Mouse (Mus musculus) liver, embryonic 14.5 days (tissue): ENCODE measurements at regions not wholly inside any gene's neighbourhood (a gene's known extent, or its start where the extent isn't known, plus 50 kb on each side); places are given as distances from the start of the nearest gene placed in this dataset.

Source experiments
- ATAC-seq: fragments of 200-750 bp; cut with Nextera tagmentation; 2 replicates; pipeline ENCODE4 v1.8.0; 2017; ENCODE audit warnings: moderate number of reproducible peaks, mild to moderate bottlenecking, moderate library complexity; ENCODE audit not compliant: insufficient read depth
- DNase-seq, 3 experiments: peaks; one replicate each; pipeline ENCODE4 v3.0.0-alpha.2; 2012 to 2013; ENCODE audit warnings: low read depth in 3 of 3, low spot score in 3 of 3
- H3K27ac ChIP-seq: fragments of 300-500 bp; sonication (generic); 2 replicates; pipeline ENCODE4 v1.5.1; 2014; ENCODE audit warnings: moderate library complexity, mild to moderate bottlenecking, control low read depth, inconsistent platforms
- H3K27me3 ChIP-seq: fragments of 300-500 bp; sonication (generic); 2 replicates; pipeline ENCODE4 v1.6.1; 2014; ENCODE audit warnings: mild to moderate bottlenecking, low read length, moderate library complexity; ENCODE audit not compliant: control insufficient read depth, insufficient read depth
- H3K36me3 ChIP-seq: fragments of 300-500 bp; sonication (generic); replicated peaks from 2 replicates; pipeline ENCODE4 v1.6.1; 2014; ENCODE audit warnings: low read depth; ENCODE audit not compliant: control insufficient read depth, insufficient read depth
- H3K4me1 ChIP-seq, 2 experiments: fragments of 200-500 bp in 1 of 2; fragments of 300-500 bp in 1 of 2; sonication (generic) in 1 of 2; replicated peaks; 2 replicates each; pipeline ENCODE4 v1.6.1; 2012 to 2014; ENCODE audit warnings: antibody characterized with exemption in 1 of 2, inconsistent platforms in 1 of 2, low read length in 1 of 2; ENCODE audit not compliant: control insufficient read depth in 2 of 2, insufficient read depth in 2 of 2
- H3K4me2 ChIP-seq: fragments of 300-500 bp; sonication (generic); 2 replicates; pipeline ENCODE4 v1.6.1; 2014; ENCODE audit warnings: low read depth, mild to moderate bottlenecking, control low read depth, moderate library complexity
- H3K4me3 ChIP-seq, 2 experiments: fragments of 200-500 bp in 1 of 2; fragments of 300-500 bp in 1 of 2; sonication (generic) in 1 of 2; 2 replicates each; pipeline ENCODE4 v1.5.1; 2012 to 2014; ENCODE audit warnings: low read depth in 2 of 2, low read length in 2 of 2, mild to moderate bottlenecking in 2 of 2, control low read depth in 1 of 2, inconsistent platforms in 1 of 2, moderate library complexity in 1 of 2; ENCODE audit not compliant: insufficient read depth in 1 of 2
- H3K9ac ChIP-seq: fragments of 300-500 bp; sonication (generic); replicated peaks from 2 replicates; pipeline ENCODE4 v1.6.1; 2014; ENCODE audit warnings: mild to moderate bottlenecking, control low read depth, moderate library complexity
- H3K9me3 ChIP-seq: fragments of 300-500 bp; sonication (generic); 2 replicates; pipeline ENCODE4 v1.6.1; 2016; ENCODE audit warnings: low read length, mixed read lengths; ENCODE audit not compliant: control insufficient read depth
- CTCF ChIP-seq: IDR thresholded peaks from 2 replicates; pipeline ENCODE4 v1.5.1; 2016; ENCODE audit warnings: antibody characterized with exemption, low read depth, control low read depth
- EP300 ChIP-seq: IDR thresholded peaks from 2 replicates; pipeline ENCODE4 v1.6.1; 2016; ENCODE audit warnings: antibody characterized with exemption, low read depth
- WGBS: fragments of 180-500 bp; shearing (Covaris S2); extraction: QIAGEN DNeasy Blood & Tissue Kit; methylation state at CpG from one replicate; pipeline ENCODE4 v1.1.7; 2014; ENCODE audit not compliant: insufficient replicate concordance; 5-methylcytosine and 5-hydroxymethylcytosine counted together

DNA sequence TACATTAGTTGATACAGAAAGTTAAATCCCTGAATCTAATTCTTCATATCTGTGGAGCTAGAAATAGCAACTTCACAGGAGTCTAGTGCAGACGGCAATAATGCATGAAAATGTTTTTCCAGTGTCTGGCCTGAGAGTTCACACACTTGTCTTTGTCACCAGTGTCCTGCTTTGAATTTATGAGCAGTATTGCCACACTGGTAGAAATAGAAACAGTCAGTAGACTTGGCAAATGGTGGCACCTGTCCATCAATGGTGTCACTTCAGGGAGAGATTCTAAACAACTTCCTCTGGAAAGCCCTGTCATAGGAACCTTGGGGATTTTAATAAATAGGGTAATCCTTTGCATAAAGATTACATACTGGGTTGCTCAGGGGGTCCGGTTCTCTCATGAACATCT is 621.5 kb upstream of the Cdh11 start:
- DNase-seq (no peak), ATAC-seq (no peak)
- H3K4me3 ChIP-seq, result no peak overlapping the region
- no peaks in the 10 kb centered on the region for H3K9me3 ChIP-seq
- H3K27ac ChIP-seq, result no peak overlapping the region
- H3K9ac ChIP-seq, result no peak overlapping the region
- TF ChIP-seq CTCF (no peak), EP300 (no peak)
- no peaks in the 10 kb centered on the region for H3K36me3 ChIP-seq
- H3K4me2 ChIP-seq, result no peak overlapping the region
- no peaks in the 10 kb centered on the region for H3K27me3 ChIP-seq
- WGBS, result 61% methylated on average over 2 of the region's 2 CpGs
- no peaks in the 10 kb centered on the region for H3K4me1 ChIP-seq

DNA sequence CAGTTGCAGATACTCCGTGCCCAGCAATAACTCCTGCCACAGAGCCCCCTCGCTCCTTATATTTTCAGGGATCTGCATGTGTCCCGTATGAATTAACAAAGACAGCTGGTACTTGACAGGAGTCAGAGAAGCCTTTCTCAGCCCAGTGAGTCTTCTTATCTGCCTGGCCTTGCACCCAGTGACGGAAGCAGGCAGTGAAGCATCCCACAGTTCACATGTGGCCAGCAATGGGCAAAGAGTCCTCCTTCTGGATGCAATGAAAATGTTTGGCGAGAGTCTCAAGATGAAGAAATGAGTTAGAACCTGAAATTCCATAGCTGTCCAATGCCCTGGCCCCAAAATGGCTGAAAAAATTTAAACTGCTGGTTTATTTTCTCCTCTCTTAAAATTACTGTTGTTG is 622.2 kb upstream of the Cdh11 start:
- Histone ChIP-seq H3K4me1 (no peaks in the 10 kb centered on the region), H3K27ac (no peak overlapping the region), H3K36me3 (no peaks in the 10 kb centered on the region), H3K4me3 (no peak overlapping the region), H3K9me3 (no peaks in the 10 kb centered on the region), H3K27me3 (no peaks in the 10 kb centered on the region), H3K4me2 (no peak overlapping the region), H3K9ac (no peak overlapping the region)
- no peak for ATAC-seq
- WGBS, result 62% methylated on average over 5 of the region's 5 CpGs
- TF ChIP-seq EP300 (no peak), CTCF (no peak)
- no peak for DNase-seq

DNA sequence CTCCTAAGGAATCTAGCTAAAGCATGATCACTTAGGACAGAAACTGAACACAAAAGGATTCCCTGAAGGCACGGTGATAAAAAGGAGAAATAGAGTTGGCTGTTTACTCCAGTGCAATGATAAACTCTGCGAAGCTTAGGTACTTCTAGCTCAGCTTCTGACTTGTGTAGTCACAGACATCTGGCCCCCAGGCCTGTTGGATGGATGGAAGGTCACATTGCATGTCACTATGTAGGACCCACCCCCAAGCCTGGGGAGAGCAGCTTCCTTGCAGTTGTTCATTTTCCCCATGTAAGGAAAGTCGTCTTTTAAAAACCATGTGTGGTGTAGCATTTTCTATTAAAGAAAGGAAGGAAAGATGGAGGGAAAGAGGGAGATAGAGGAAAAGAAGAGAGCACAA is 623.0 kb upstream of the Cdh11 start:
- 62% methylated on average over 3 of the region's 3 CpGs for WGBS

DNA sequence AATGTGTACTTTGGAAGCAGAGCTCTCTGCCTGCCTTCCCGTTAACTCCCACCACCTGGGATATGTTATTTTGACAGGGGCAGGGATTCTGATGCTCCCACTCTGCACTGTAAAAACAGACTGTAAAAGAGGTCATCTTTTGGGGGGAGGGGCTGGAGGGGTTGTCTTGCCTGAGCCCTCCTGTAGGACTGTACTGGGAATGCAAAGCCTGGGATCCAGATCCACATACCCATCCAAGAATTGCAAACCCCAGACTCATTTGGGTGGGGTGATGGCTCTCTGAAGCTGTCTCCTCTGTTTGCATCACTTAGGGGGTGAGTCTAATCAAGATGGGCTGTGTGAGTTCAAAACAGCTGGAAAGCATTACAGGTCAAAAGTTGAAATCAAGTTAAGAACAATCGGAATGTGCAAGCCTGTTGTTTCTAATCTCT is 623.7 kb upstream of the Cdh11 start:
- no peak overlapping the region for H3K4me3 ChIP-seq
- ATAC-seq (no peak), DNase-seq (no peak)
- TF ChIP-seq CTCF, result no peak
- TF ChIP-seq EP300, result no peak
- H3K4me2 ChIP-seq, result no peak overlapping the region
- H3K27me3 ChIP-seq, result no peaks in the 10 kb centered on the region
- H3K9ac ChIP-seq, result no peak overlapping the region
- H3K9me3 ChIP-seq, result no peaks in the 10 kb centered on the region
- no peaks in the 10 kb centered on the region for H3K4me1 ChIP-seq
- H3K36me3 ChIP-seq, result no peaks in the 10 kb centered on the region
- WGBS, result 46% methylated on average over 2 of the region's 2 CpGs
- no peak overlapping the region for H3K27ac ChIP-seq

More for the DNA sequence above, 623.0 kb upstream of the Cdh11 start:
- no peaks in the 10 kb centered on the region for H3K36me3 ChIP-seq
- no peaks in the 10 kb centered on the region for H3K27me3 ChIP-seq
- no peak overlapping the region for H3K4me3 ChIP-seq
- H3K4me1 ChIP-seq, result no peaks in the 10 kb centered on the region
- DNase-seq (no peak), ATAC-seq (no peak)
- H3K27ac ChIP-seq, result no peak overlapping the region
- TF ChIP-seq EP300 (no peak), CTCF (no peak)
- no peaks in the 10 kb centered on the region for H3K9me3 ChIP-seq
- H3K9ac ChIP-seq, result no peak overlapping the region
- H3K4me2 ChIP-seq, result no peak overlapping the region

DNA sequence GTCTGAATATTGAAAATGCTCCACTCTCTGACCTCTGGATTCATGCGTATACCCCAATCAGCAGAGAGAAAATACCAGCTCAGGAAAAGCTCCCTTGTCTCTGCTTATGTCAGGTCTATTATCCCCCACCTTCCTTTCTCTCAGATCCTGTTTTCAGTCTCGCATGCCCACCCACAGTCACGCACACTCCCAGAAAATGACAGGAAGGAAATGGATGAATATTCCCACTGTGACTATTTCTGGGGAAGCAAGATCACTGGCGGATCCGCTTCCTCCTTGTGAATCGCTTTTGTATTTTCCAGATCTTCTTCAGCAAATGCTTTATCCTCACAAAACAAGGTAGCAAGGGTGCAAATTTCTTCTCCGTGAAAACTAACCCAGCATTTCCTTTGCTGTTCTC is 627.3 kb upstream of the Cdh11 start:
- TF ChIP-seq EP300 (no peak), CTCF (no peak)
- Histone ChIP-seq H3K27ac (no peak overlapping the region), H3K9me3 (no peaks in the 10 kb centered on the region), H3K4me2 (no peak overlapping the region), H3K4me1 (no peaks in the 10 kb centered on the region; a peak in 1 of 4 replicates), H3K4me3 (no peak overlapping the region), H3K36me3 (no peaks in the 10 kb centered on the region), H3K27me3 (no peaks in the 10 kb centered on the region), H3K9ac (no peak overlapping the region)
- 50% methylated on average over 7 of the region's 7 CpGs for WGBS
- ATAC-seq, result no peak
- DNase-seq, result no peak
